Mouse (Mus musculus) limb, embryonic 14.5 days (tissue): ENCODE measurements around the gene Clmp. TPM values are rescaled to one million over a fixed set of nuclear protein-coding genes. Genes with fewer than 3 reads are reported as not detected.

Source experiments
- ATAC-seq: fragments of 200-750 bp; cut with Nextera tagmentation; 2 replicates; pipeline ENCODE4 v1.8.0; 2017; ENCODE audit warnings: low read depth, moderate number of reproducible peaks, moderate TSS enrichment; ENCODE audit not compliant: low FRiP score
- DNase-seq: peaks from one replicate; pipeline ENCODE4 v3.0.0-alpha.2; 2015; ENCODE audit warnings: low spot score
- H3K27ac ChIP-seq: fragments of 300-500 bp; sonication (generic); replicated peaks from 2 replicates; pipeline ENCODE4 v1.5.1; 2014; ENCODE audit warnings: low read depth, mild to moderate bottlenecking, low read length, moderate library complexity, mixed read lengths
- H3K27me3 ChIP-seq: fragments of 300-500 bp; sonication (generic); 2 replicates; pipeline ENCODE4 v1.6.1; 2014; ENCODE audit warnings: low read length, mixed read lengths; ENCODE audit not compliant: control insufficient read depth, insufficient read depth
- H3K36me3 ChIP-seq: fragments of 300-500 bp; sonication (generic); 2 replicates; pipeline ENCODE4 v1.6.1; 2014; ENCODE audit warnings: mild to moderate bottlenecking, low read length, moderate library complexity, mixed read lengths; ENCODE audit not compliant: control insufficient read depth, insufficient read depth
- H3K4me1 ChIP-seq: fragments of 300-500 bp; sonication (generic); 2 replicates; pipeline ENCODE4 v1.6.1; 2014; ENCODE audit warnings: antibody characterized with exemption, low read length, mixed read lengths; ENCODE audit not compliant: control insufficient read depth, insufficient read depth
- H3K4me2 ChIP-seq: fragments of 300-500 bp; sonication (generic); replicated peaks from 2 replicates; pipeline ENCODE4 v1.6.1; 2014; ENCODE audit warnings: low read depth, mild to moderate bottlenecking, low read length, moderate library complexity; ENCODE audit not compliant: severe bottlenecking
- H3K4me3 ChIP-seq: fragments of 300-500 bp; sonication (generic); replicated peaks from 2 replicates; pipeline ENCODE4 v1.5.1; 2014; ENCODE audit warnings: low read length
- H3K9ac ChIP-seq: fragments of 300-500 bp; sonication (generic); 2 replicates; pipeline ENCODE4 v1.6.1; 2014; ENCODE audit warnings: mild to moderate bottlenecking, low read depth, low read length, moderate library complexity; ENCODE audit not compliant: severe bottlenecking
- H3K9me3 ChIP-seq: fragments of 300-500 bp; sonication (generic); 2 replicates; pipeline ENCODE4 v1.6.1; 2016; ENCODE audit warnings: low read length; ENCODE audit not compliant: control insufficient read depth
- POLR2A ChIP-seq: fragments of 200-500 bp; IDR thresholded peaks from 2 replicates; pipeline ENCODE4 v1.8.0; 2012; ENCODE audit warnings: inconsistent platforms, mild to moderate bottlenecking, moderate library complexity, borderline replicate concordance; ENCODE audit not compliant: insufficient read depth, insufficient read length; ENCODE audit errors: extremely low read depth
- WGBS: fragments of 180-500 bp; shearing (Covaris S2); extraction: QIAGEN DNeasy Blood & Tissue Kit; methylation state at CpG from one replicate; pipeline ENCODE4 v1.1.7; 2014; 5-methylcytosine and 5-hydroxymethylcytosine counted together
- polyA plus RNA-seq, 2 experiments: library from polyadenylated mRNA; depleted of rRNA in 1 of 2; stranded (reverse) in 1 of 2; unstranded in 1 of 2; fragments of >200 nt; fragmentation: Nextera tagmentation in 1 of 2; extraction: Ambion mirVana in 1 of 2; gene quantifications; 2 replicates each; pipeline versions ENCODE4 v1.2.1 to v1.2.3; 2012 to 2014

Clmp gene
- polyA plus RNA-seq, 2 experiments: 44.7 to 61.5 TPM

DNA sequence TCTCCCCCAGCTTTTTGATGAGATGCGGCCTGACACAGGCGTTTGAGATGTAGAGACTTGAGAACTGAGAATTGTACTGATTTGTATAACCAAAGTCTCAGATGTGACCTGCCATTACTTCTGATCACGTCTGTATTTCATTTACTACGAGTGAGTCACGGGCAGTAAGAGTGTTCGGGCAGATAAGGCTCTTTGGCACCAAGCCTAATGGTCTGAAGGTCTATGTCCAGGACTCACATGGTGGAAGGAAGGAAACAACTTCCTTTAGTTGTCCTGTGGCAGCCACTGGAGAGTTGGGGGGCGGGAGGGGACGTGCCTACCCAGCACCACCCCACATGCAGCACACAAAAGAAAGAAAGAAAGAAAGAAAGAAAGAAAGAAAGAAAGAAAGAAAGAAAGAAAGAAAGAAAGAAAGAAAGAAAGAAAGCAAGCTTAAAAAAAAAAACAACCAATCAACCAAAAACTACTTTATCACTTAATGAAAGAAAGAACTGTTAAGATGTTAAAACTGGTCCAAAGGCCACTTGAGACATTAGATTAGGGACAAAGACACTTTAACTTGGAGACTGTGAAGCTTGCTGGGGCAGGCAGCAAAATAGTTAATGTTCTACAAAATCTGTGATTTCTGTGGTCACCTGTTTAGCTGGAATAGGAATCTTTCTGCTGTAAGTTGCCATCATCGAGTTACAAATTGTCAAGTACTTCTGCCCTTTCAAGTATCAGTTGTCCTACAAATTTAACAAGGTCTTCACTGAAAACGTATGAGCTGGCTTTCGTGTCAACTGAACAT lies 90.9 kb downstream of the Clmp start:
- Histone ChIP-seq H3K27me3 (no peaks in the 10 kb centered on the region), H3K27ac (no peak overlapping the region), H3K4me1 (no peaks in the 10 kb centered on the region), H3K4me3 (no peak overlapping the region), H3K9ac (no peak overlapping the region), H3K4me2 (no peak overlapping the region), H3K9me3 (no peaks in the 10 kb centered on the region; the same call in 1 of the 2 replicates), H3K36me3 (peaks cover 70% of the 10 kb centered on the region)
- no peak for TF ChIP-seq POLR2A
- 74% methylated on average over 11 of the region's 11 CpGs for WGBS
- ATAC-seq (no peak), DNase-seq (no peak)

GRCm38 (mm10) chr9:40780111-40780510 lies 94.3 kb downstream of the Clmp start:
- no peak overlapping the region for H3K9ac ChIP-seq
- no peaks in the 10 kb centered on the region for H3K4me1 ChIP-seq
- H3K9me3 ChIP-seq: no peaks in the 10 kb centered on the region; the same call in 1 of the 2 replicates
- H3K36me3 ChIP-seq: peaks cover 56% of the 10 kb centered on the region
- TF ChIP-seq POLR2A: no peak
- ATAC-seq (no peak), DNase-seq (no peak)
- H3K4me3 ChIP-seq: no peak overlapping the region
- no peak overlapping the region for H3K27ac ChIP-seq
- no peaks in the 10 kb centered on the region for H3K27me3 ChIP-seq
- no peak overlapping the region for H3K4me2 ChIP-seq
- WGBS: 71% methylated on average over 3 of the region's 3 CpGs

DNA sequence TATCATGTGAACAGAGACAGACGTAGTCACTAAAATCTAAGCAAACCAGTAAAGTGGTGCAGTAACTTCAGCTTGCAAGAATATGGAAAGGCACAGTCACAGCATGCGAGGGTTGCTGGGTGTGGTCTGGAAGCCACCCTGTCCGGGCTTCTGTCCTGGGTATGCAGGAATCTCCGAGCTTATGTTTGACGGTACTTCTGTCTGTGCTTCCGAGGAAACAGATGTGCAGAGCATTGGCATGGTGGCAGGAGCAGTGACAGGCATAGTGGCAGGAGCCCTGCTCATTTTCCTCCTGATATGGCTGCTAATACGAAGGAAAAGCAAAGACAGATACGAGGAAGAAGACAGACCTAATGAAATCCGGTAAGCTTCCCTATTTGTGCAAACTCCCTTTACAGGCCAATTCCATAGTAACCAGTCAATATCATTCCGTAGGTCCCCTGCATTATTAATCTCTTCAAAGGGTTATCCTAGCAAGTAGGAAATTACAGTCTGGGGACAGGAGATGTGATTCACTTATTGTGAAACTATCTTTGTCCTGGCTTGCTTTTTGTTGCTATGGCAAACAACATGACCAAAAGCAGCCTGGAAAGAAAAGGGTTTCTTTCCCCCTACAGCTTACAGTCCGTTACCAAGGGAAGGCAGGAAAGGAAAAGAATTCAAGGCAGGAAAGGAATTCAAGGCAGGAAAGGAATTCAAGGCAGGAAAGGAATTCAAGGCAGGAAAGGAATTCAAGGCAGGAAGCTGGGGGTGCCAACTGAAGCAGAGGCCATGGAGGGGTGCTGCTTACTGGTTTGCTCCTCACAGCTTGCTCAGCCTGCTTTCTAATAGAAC lies 95.3 kb downstream of the Clmp start:
- H3K4me3 ChIP-seq: no peak overlapping the region
- DNase-seq: no peak
- no peak for ATAC-seq
- no peaks in the 10 kb centered on the region; the same call in 1 of the 2 replicates for H3K9me3 ChIP-seq
- TF ChIP-seq POLR2A: no peak
- no peaks in the 10 kb centered on the region for H3K4me1 ChIP-seq
- H3K9ac ChIP-seq: no peak overlapping the region
- WGBS: 78% methylated on average over 11 of the region's 11 CpGs
- no peak overlapping the region; the same call in 1 of the 2 replicates for H3K27ac ChIP-seq
- H3K4me2 ChIP-seq: no peak overlapping the region
- H3K27me3 ChIP-seq: no peaks in the 10 kb centered on the region
- H3K36me3 ChIP-seq: peaks cover 49% of the 10 kb centered on the region

DNA sequence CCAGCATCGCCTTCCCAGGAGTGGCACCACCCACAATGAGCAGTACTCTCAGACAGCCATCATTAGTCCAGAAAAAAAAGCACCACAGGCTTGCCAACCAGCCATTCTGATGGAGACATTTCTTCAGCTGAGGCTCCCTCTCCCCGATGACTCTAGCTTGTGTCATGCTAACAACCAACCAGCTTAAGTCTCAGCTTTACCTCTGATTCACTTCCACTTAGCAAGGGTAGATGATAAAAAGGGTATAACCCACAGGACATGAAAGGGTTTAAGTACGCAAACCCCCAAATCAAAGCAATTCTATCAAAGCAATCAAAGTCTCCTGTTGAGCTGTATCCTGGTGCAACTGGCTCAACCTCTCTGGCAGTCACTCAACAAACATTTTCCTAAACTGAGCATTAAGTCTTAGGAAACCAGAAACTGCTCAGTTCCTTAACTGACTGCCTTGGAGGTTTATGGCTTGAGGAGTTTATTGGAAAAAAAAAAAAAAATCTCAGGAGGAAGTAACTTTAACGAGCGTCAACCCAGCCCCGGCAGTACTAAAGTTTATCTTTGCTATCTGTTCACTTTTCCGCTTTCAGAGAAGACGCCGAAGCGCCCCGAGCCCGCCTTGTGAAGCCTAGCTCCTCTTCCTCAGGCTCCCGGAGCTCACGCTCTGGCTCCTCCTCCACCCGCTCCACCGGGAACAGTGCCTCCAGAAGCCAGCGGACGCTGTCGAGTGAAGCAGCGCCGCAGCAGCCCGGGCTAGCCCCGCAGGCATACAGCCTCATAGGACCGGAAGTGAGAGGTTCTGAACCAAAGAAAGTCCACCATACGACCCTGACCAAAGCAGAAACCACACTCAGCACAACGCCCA lies 96.2 kb downstream of the Clmp start:
- peaks cover 49% of the 10 kb centered on the region for H3K36me3 ChIP-seq
- no peak for ATAC-seq
- no peak for TF ChIP-seq POLR2A

More for the DNA sequence above, 96.2 kb downstream of the Clmp start:
- H3K9ac ChIP-seq: no peak overlapping the region
- no peak overlapping the region for H3K4me3 ChIP-seq
- no peaks in the 10 kb centered on the region for H3K27me3 ChIP-seq
- DNase-seq: peak; percentile 20
- 29% methylated on average over 26 of the region's 26 CpGs for WGBS
- H3K4me2 ChIP-seq: no peak overlapping the region
- no peaks in the 10 kb centered on the region; the same call in 1 of the 2 replicates for H3K9me3 ChIP-seq
- H3K4me1 ChIP-seq: no peaks in the 10 kb centered on the region
- H3K27ac ChIP-seq: no peak overlapping the region; the same call in 1 of the 2 replicates
